Mouse (Mus musculus) MN1 (cell line): ENCODE measurements at regions not wholly inside any gene's neighbourhood (a gene's known extent, or its start where the extent isn't known, plus 50 kb on each side); places are given as distances from the start of the nearest gene placed in this dataset.

Experiments
- DNase-seq: peaks from one replicate; pipeline ENCODE4 v3.0.0-alpha.2; 2016; ENCODE audit warnings: low spot score

DNA sequence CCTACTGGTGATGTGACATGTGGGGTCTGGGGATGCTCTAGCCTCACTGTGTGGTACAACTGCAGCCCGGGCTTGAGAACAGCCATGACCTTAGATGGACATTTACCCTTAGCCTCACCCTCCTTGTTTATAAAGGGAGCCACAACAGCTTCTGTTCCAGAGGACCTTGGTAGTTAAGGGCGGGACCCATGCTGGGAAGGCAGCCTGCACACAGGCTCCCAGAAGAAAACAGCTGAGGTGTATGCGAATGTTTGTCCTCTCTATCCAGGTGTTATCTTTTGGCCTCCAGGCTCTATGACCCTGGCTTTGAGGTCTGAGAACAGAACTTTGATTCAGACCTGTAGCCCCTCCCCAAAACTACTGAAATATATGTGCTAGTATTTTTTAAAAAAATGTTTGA, 102.1 kb upstream of the Mki67 start:
- DNase-seq: no peak

DNA sequence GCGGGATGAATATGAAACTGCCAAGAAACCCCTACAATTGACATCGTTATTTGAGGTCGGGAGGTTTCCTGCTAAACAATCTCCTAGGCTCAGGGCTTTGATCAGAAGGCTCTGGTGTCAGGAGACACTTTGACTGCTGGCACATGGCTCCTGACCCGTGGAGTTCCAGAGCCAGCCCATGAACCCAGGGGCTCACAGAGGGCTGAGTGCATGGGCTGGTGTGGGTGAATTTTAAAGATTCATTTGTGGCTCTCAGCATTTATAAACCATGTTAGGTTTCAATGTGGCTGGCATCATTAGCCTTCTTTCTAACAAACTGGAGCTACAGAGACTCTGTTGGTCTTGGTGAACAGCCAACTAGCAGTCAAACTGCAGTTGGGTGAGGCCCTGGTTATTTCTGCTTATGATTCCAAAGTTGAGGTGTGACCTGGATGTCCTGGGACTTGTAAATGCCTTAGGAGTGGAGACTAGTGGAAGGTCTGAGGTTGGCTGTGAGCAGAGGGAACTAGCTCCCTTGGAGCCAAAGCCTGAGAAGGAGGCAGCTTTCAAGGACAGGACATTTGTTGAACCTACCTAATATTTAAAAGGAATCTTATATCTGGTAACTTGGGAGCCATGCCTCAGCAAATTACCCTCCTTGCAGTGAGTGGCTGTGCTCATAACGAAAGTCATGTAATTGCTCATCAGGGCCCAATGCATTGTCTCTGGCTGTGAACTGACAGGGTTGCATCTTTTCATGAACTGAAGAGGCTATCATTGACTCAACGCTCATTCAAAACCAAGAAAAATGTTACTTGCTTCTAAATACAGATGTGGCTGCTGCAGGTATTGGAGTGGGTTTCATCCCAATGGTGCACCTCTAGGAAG, 108.0 kb upstream of the Mki67 start:
- DNase-seq: no peak

GRCm38 (mm10) chr7:135829246-135829645, 113.1 kb upstream of the Mki67 start:
- no peak for DNase-seq

- DNase-seq: no peak
Measured at GRCm38 (mm10) chr7:135833425-135833824, 117.3 kb upstream of the Mki67 start.

- DNase-seq: peak; percentile 15
Measured at GRCm38 (mm10) chr7:135836808-135837733, 120.9 kb upstream of the Mki67 start.

GRCm38 (mm10) chr7:135844018-135844417, 127.9 kb upstream of the Mki67 start:
- DNase-seq: no peak

- no peak for DNase-seq
Measured at GRCm38 (mm10) chr7:135847304-135847703, 131.1 kb upstream of the Mki67 start.

DNA sequence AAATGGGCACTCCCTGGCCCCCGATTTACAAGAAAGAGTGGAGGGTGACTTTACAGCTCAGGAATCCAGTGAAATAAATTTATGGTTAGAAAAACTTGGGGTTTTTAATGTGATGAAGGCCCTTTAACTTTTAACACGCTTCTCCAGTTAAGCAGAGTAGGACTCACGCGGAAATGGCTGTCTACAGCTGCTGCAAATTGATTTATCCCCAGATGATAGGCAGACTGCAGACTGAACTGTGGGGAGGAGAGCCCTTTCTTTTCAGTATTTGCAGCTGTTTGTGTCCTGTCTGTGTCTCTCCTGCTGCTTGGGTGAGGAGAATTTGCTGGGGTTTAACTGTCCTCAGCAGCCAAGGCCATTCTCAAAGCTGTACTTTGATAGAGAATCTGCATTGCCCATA, 132.0 kb upstream of the Mki67 start:
- no peak for DNase-seq

- DNase-seq: no peak
Measured at GRCm38 (mm10) chr7:135848833-135849232, 132.7 kb upstream of the Mki67 start.

DNA sequence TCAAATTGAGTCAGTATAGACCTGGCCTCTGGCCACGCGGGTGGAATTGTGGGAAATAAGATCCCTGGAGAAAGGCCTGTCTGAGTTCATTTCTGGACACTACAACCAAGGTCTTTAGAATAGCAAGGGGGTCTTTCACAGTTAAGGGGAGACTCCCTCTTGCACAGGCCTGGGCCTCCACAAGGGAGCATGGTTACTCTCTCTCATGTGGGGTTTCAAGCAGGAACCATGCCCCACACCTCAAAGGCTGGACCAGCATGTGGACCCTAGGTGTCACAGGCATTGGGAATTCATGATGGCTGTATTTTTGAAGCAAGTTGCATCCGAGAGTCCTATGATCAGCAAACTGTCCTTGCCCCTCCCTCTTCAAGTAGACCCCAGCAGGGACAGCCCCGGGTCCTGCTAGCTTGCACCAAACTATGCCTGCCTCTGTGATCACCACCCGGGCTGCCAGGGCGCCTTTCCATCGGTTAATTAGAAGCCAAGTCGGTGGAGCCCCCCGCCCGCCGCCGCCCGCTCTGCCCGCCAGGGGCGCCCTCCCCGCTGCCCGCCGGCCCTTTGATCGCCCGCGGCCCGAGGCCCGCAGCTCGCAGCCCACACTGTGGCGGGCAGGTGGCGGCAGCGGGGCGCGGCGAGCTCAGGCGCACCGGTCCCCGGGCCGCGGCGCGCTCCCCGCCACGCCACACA, 137.1 kb upstream of the Mki67 start:
- no peak for DNase-seq

- no peak for DNase-seq
Measured at GRCm38 (mm10) chr7:135853814-135854324, 137.7 kb upstream of the Mki67 start.

DNA sequence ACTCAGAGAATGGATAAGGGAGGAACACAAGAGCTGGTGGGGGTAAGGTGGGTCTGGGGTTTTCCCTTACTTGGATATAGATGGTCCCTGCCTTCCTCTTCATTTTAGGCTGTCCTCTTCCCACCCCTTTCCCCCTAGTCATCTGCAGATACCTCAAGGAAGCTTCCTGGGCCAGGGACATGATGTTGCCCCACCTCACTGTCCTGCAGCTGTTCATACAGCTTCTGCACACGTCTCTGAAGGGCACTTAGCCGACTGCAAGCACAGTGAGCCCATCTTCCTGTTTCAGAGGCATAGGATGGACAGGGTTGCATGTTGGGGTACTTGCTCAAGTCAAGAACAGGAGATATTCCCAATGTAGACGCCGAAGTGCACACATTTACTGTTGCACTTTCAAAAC, 144.1 kb upstream of the Mki67 start:
- DNase-seq: no peak

DNA sequence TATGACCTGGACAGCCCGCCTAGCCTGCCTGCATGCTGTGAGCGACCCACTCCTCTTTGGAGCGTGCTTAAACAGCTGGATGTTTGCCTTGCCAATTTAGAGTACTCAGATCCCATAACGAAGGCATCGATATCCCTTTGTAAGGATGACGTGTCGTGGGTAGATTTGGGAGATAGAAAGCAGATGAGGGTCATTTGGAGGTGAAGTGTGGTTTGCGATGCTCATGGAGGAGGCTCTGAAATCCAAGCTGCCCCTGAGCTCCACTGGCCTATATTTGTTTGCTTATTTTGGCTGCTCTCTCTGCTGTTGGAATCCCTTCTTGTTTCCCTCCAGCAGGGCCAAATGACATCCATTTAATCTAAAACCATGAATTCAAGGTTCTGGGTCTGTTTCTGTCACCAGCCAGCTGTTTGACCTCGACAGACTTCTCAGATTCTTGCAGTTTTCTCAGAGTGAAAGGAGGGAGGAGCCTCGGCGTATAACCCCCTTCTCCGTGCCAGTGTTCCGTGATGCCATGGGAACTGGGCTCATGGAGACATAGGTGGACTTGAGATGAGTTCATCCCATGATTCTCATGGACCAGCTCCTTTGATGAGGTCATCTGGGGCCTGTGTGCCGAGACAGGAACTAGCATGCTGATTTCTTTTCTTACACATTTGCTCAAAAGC, 144.7 kb upstream of the Mki67 start:
- DNase-seq: no peak

- no peak for DNase-seq
Measured at GRCm38 (mm10) chr7:135861409-135861805, 145.2 kb upstream of the Mki67 start.

DNA sequence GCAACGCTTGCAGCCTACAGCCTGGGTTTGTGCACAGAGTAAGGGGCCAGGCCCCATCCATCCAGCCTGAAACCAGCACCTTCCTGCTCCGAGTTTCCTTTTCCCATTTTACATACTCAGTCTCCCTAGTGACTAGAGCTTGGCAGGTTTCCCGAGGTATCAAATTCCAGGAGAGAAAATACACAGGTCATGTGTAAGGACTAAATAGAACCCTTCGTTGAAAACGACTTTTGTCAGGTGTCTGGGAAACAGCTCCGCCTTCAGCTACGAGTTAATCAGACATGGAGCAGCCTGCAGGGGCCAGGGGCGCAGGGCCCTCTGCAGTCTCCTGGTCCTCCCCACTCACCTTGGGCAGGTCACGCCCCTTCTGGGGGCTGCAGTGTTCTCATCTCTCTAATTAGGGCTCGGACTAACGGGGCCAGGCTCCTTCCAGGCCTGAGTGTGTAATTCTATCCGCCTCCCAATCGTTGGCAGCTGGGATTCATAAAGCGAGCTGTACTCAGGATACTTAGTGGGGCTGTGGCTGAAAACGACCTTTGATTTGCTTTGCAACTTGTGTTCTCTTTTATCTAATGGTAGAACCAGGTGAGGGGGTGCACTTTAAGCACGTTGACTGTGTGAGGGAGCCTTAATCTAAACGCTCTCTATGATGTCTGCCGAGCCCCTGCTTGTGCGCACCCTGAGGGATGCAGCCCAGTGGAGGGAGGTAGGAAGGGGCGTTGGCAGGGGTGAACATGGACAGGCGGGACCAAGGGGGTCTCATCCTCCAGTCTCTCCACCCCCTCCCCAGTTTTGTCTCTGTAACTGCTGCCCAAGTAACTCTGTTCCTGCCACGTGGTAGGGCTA, 147.6 kb upstream of the Mki67 start:
- DNase-seq: no peak

DNA sequence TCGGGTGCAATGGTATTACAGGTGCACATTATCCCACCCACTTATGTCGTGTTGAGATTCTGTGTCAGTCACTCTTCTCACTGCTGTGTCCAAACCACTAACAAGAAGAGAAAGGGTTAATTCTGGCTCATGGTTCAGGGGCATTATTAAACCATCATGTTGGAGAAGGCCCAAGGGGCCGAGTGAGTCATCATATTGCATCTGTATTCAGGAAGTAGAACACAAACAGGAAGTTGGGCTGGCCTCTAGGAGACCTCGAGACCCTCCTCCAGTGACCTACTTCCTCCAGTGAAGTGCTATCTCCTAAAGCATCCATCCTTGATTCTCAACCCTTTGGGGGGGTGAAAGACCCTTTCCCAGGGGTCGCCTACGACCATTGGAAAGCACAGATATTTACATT, 154.8 kb upstream of the Mki67 start:
- DNase-seq: no peak

DNA sequence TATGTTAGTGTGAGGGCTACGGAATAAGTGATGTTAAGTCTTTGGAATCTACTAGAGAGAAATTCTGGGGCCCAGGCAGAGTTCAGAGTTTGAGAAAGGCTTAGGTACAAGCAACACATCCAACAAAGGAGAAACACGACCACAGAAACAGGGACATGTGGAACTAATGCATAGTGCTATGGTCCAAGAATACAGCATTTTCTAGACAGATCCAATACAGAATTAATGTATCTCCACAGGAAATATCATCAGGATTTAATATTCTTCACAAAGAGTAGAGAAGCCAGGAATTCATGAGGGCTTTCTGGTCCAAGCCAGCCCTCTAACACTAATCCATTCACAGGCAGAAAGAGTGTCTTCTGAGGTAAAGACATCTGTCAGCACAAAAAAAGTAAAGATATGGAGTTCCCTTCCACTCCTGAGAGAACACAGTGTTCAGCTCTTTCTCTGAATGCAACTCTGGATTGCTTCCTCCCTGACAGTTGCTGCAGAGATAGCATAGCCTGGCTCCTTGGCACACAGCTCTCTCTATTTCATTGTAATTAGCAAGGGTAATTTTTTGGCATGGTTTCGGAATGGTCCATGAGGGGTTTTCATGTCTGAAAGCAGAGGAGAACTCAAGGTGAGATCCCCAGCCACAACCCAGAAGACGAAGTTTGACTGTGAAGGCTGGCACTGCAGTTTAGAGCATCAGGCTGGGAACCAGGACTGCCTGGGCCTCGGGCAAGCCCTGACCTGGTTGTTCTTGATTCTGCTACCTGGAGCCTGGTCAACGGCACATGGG, 161.1 kb upstream of the Mki67 start:
- DNase-seq: no peak

DNA sequence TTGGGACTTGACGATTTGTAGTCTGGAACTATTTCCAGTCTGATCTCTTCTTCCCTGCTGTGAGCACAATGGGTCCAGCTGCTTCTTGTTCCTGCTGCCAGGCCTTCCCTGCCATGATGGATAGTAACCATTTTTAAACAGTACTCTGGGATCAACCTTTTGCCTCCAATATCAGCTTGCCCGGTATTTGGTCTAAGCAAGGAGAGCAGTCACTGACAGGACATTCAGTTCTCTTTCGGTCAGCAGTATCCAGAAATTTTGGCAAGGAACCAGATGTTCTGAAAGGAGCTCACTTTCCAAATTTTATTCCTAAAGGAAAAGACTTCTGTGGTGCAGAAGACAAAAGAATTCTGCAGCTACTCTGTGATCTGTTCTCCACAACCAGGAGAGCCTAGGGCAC, 162.6 kb upstream of the Mki67 start:
- DNase-seq: no peak

- no peak for DNase-seq
Measured at GRCm38 (mm10) chr7:135880446-135880845, 164.3 kb upstream of the Mki67 start.

GRCm38 (mm10) chr7:135882306-135882705, 166.1 kb upstream of the Mki67 start:
- no peak for DNase-seq
